Mouse (Mus musculus): ENCODE measurements at regions not wholly inside any gene's neighbourhood (a gene's known extent, or its start where the extent isn't known, plus 50 kb on each side); places are given as distances from the start of the nearest gene placed in this dataset.

- no peaks in the 10 kb centered on the region for H3K9me3 ChIP-seq (replicated peaks; ENCODE audit: control insufficient read depth, low read length)
- DNase-seq (ENCODE audit: low spot score) = no peak
- WGBS = 73% methylated on average over 3 of the region's 3 CpGs
- H3K4me1 ChIP-seq (ENCODE audit: control insufficient read depth, insufficient read depth, low read length) = no peaks in the 10 kb centered on the region
- H3K9ac ChIP-seq (ENCODE audit: low read length) = no peak overlapping the region
- no peak overlapping the region for H3K4me3 ChIP-seq (ENCODE audit: low read depth, low read length)
- no peaks in the 10 kb centered on the region for H3K36me3 ChIP-seq (ENCODE audit: control insufficient read depth, insufficient read depth, low read length)
- H3K4me2 ChIP-seq (ENCODE audit: low read length) = no peak overlapping the region
- H3K27me3 ChIP-seq (replicated peaks; ENCODE audit: control insufficient read depth, insufficient read depth, low read length) = no peaks in the 10 kb centered on the region
- no peak for ATAC-seq
- H3K27ac ChIP-seq (ENCODE audit: low read depth, low read length) = no peak overlapping the region
Observed at GRCm38 (mm10) chr6:15865271-15865670, 144.8 kb downstream of the Mdfic start.

GRCm38 (mm10) chr6:15882288-15882903, 161.9 kb downstream of the Mdfic start:
- H3K4me2 ChIP-seq (ENCODE audit: low read length) = no peak overlapping the region
- ATAC-seq = no peak
- 94% methylated on average over 5 of the region's 5 CpGs for WGBS
- H3K36me3 ChIP-seq (ENCODE audit: control insufficient read depth, insufficient read depth, low read length) = no peaks in the 10 kb centered on the region
- no peak overlapping the region for H3K27ac ChIP-seq (ENCODE audit: low read depth, low read length)
- no peak for DNase-seq (ENCODE audit: low spot score)
- no peaks in the 10 kb centered on the region for H3K27me3 ChIP-seq (replicated peaks; ENCODE audit: control insufficient read depth, insufficient read depth, low read length)
- no peak overlapping the region for H3K9ac ChIP-seq (ENCODE audit: low read length)
- no peak overlapping the region for H3K4me3 ChIP-seq (ENCODE audit: low read depth, low read length)
- no peaks in the 10 kb centered on the region for H3K4me1 ChIP-seq (ENCODE audit: control insufficient read depth, insufficient read depth, low read length)
- no peaks in the 10 kb centered on the region for H3K9me3 ChIP-seq (replicated peaks; ENCODE audit: control insufficient read depth, low read length)

- no peak overlapping the region for H3K4me2 ChIP-seq (ENCODE audit: low read length)
- H3K27me3 ChIP-seq (replicated peaks; ENCODE audit: control insufficient read depth, insufficient read depth, low read length) = no peaks in the 10 kb centered on the region
- H3K27ac ChIP-seq (ENCODE audit: low read depth, low read length) = no peak overlapping the region
- no peaks in the 10 kb centered on the region for H3K4me1 ChIP-seq (ENCODE audit: control insufficient read depth, insufficient read depth, low read length)
- ATAC-seq (no peak), DNase-seq (ENCODE audit: low spot score) (no peak)
- no peak overlapping the region for H3K9ac ChIP-seq (ENCODE audit: low read length)
- no peak overlapping the region for H3K4me3 ChIP-seq (ENCODE audit: low read depth, low read length)
- 95% methylated on average over 5 of the region's 5 CpGs for WGBS
- H3K9me3 ChIP-seq (replicated peaks; ENCODE audit: control insufficient read depth, low read length) = no peaks in the 10 kb centered on the region
- no peaks in the 10 kb centered on the region for H3K36me3 ChIP-seq (ENCODE audit: control insufficient read depth, insufficient read depth, low read length)
Observed at GRCm38 (mm10) chr6:15893066-15893465, 172.6 kb downstream of the Mdfic start.

- no peak overlapping the region for H3K9ac ChIP-seq (ENCODE audit: low read length)
- no peaks in the 10 kb centered on the region for H3K9me3 ChIP-seq (replicated peaks; ENCODE audit: control insufficient read depth, low read length)
- no peak overlapping the region for H3K27ac ChIP-seq (ENCODE audit: low read depth, low read length)
- ATAC-seq (no peak), DNase-seq (ENCODE audit: low spot score) (no peak)
- H3K4me1 ChIP-seq (ENCODE audit: control insufficient read depth, insufficient read depth, low read length) = no peaks in the 10 kb centered on the region; the same call in 1 of the 2 replicates
- no peaks in the 10 kb centered on the region for H3K27me3 ChIP-seq (replicated peaks; ENCODE audit: control insufficient read depth, insufficient read depth, low read length)
- H3K4me2 ChIP-seq (ENCODE audit: low read length) = no peak overlapping the region
- no peak overlapping the region for H3K4me3 ChIP-seq (ENCODE audit: low read depth, low read length)
- H3K36me3 ChIP-seq (ENCODE audit: control insufficient read depth, insufficient read depth, low read length) = no peaks in the 10 kb centered on the region
Observed at GRCm38 (mm10) chr6:15900495-15900894, 180.0 kb downstream of the Mdfic start.

- DNase-seq (ENCODE audit: low spot score) (peak; percentile 29), ATAC-seq (peak; percentile 26; the same call in 1 of the 2 replicates)
- H3K4me2 ChIP-seq (ENCODE audit: low read length) = no peak overlapping the region
- H3K27ac ChIP-seq (ENCODE audit: low read depth, low read length) = no peak overlapping the region
- H3K4me3 ChIP-seq (ENCODE audit: low read depth, low read length) = no peak overlapping the region
- no peaks in the 10 kb centered on the region; the same call in 1 of the 2 replicates for H3K4me1 ChIP-seq (ENCODE audit: control insufficient read depth, insufficient read depth, low read length)
- H3K9ac ChIP-seq (ENCODE audit: low read length) = no peak overlapping the region
- WGBS = 17% methylated on average over 2 of the region's 2 CpGs
- H3K27me3 ChIP-seq (replicated peaks; ENCODE audit: control insufficient read depth, insufficient read depth, low read length) = no peaks in the 10 kb centered on the region
- no peaks in the 10 kb centered on the region for H3K36me3 ChIP-seq (ENCODE audit: control insufficient read depth, insufficient read depth, low read length)
- H3K9me3 ChIP-seq (replicated peaks; ENCODE audit: control insufficient read depth, low read length) = no peaks in the 10 kb centered on the region
Observed at GRCm38 (mm10) chr6:15902665-15903274, 182.3 kb downstream of the Mdfic start.

- ATAC-seq = no peak
- no peak overlapping the region for H3K9ac ChIP-seq (ENCODE audit: low read length)
- WGBS = 56% methylated on average over 1 of the region's 1 CpGs
Observed at GRCm38 (mm10) chr6:15910420-15911167, 190.1 kb downstream of the Mdfic start.

GRCm38 (mm10) chr6:15929650-15930049, 209.2 kb downstream of the Mdfic start:
- Histone ChIP-seq H3K36me3 (ENCODE audit: control insufficient read depth, insufficient read depth, low read length) (no peaks in the 10 kb centered on the region), H3K9me3 (replicated peaks; ENCODE audit: control insufficient read depth, low read length) (no peaks in the 10 kb centered on the region), H3K9ac (ENCODE audit: low read length) (no peak overlapping the region), H3K4me3 (ENCODE audit: low read depth, low read length) (no peak overlapping the region), H3K27ac (ENCODE audit: low read depth, low read length) (no peak overlapping the region), H3K4me1 (ENCODE audit: control insufficient read depth, insufficient read depth, low read length) (no peaks in the 10 kb centered on the region), H3K4me2 (ENCODE audit: low read length) (no peak overlapping the region), H3K27me3 (replicated peaks; ENCODE audit: control insufficient read depth, insufficient read depth, low read length) (no peaks in the 10 kb centered on the region)
- ATAC-seq = no peak
- no peak for DNase-seq (ENCODE audit: low spot score)
- 83% methylated on average over 2 of the region's 2 CpGs for WGBS

More at GRCm38 (mm10) chr6:15910420-15911167, 190.1 kb downstream of the Mdfic start:
- H3K4me1 ChIP-seq (ENCODE audit: control insufficient read depth, insufficient read depth, low read length) = no peaks in the 10 kb centered on the region
- no peaks in the 10 kb centered on the region for H3K9me3 ChIP-seq (replicated peaks; ENCODE audit: control insufficient read depth, low read length)
- no peaks in the 10 kb centered on the region for H3K27me3 ChIP-seq (replicated peaks; ENCODE audit: control insufficient read depth, insufficient read depth, low read length)
- no peak for DNase-seq (ENCODE audit: low spot score)
- H3K27ac ChIP-seq (ENCODE audit: low read depth, low read length) = no peak overlapping the region
- H3K4me2 ChIP-seq (ENCODE audit: low read length) = no peak overlapping the region
- H3K36me3 ChIP-seq (ENCODE audit: control insufficient read depth, insufficient read depth, low read length) = no peaks in the 10 kb centered on the region
- H3K4me3 ChIP-seq (ENCODE audit: low read depth, low read length) = no peak overlapping the region

- Histone ChIP-seq H3K27me3 (replicated peaks; ENCODE audit: control insufficient read depth, insufficient read depth, low read length) (no peaks in the 10 kb centered on the region), H3K4me1 (ENCODE audit: control insufficient read depth, insufficient read depth, low read length) (no peaks in the 10 kb centered on the region), H3K27ac (ENCODE audit: low read depth, low read length) (no peak overlapping the region), H3K9ac (ENCODE audit: low read length) (no peak overlapping the region), H3K4me2 (ENCODE audit: low read length) (no peak overlapping the region), H3K36me3 (ENCODE audit: control insufficient read depth, insufficient read depth, low read length) (no peaks in the 10 kb centered on the region), H3K4me3 (ENCODE audit: low read depth, low read length) (no peak overlapping the region), H3K9me3 (replicated peaks; ENCODE audit: control insufficient read depth, low read length) (no peaks in the 10 kb centered on the region)
- DNase-seq (ENCODE audit: low spot score) (no peak), ATAC-seq (no peak)
- 94% methylated on average over 2 of the region's 2 CpGs for WGBS
Observed at GRCm38 (mm10) chr6:15950251-15950650, 229.8 kb downstream of the Mdfic start.

- WGBS = 35% methylated on average over 5 of the region's 5 CpGs
- no peak for ATAC-seq
- Histone ChIP-seq H3K36me3 (ENCODE audit: control insufficient read depth, insufficient read depth, low read length) (no peaks in the 10 kb centered on the region), H3K4me3 (ENCODE audit: low read depth, low read length) (no peak overlapping the region), H3K9ac (ENCODE audit: low read length) (no peak overlapping the region), H3K27me3 (replicated peaks; ENCODE audit: control insufficient read depth, insufficient read depth, low read length) (no peaks in the 10 kb centered on the region), H3K27ac (ENCODE audit: low read depth, low read length) (no peak overlapping the region), H3K4me1 (ENCODE audit: control insufficient read depth, insufficient read depth, low read length) (peaks cover 4% of the 10 kb centered on the region; the same call in 1 of the 2 replicates), H3K4me2 (ENCODE audit: low read length) (no peak overlapping the region), H3K9me3 (replicated peaks; ENCODE audit: control insufficient read depth, low read length) (no peaks in the 10 kb centered on the region)
- peak; percentile 37 for DNase-seq (ENCODE audit: low spot score)
Observed at GRCm38 (mm10) chr6:15987334-15987733, 266.9 kb downstream of the Mdfic start.
